Mouse (Mus musculus): ENCODE measurements around the gene Ssh2. TPM values are rescaled to one million over a fixed set of nuclear protein-coding genes. Genes with fewer than 3 reads are reported as not detected.

The Ssh2 gene
- polyA plus RNA-seq, 1 experiment from 2014 or later = 2.7 TPM

GRCm38 (mm10) chr11:77498261-77499139, 282.4 kb downstream of the Ssh2 start:
- Histone ChIP-seq H3K9me3 (ENCODE audit: control insufficient read depth) (no peaks in the 10 kb centered on the region), H3K4me3 (ENCODE audit: low read depth, low read length) (no peak overlapping the region), H3K27me3 (replicated peaks; ENCODE audit: control insufficient read depth, insufficient read depth, low read length) (no peaks in the 10 kb centered on the region), H3K9ac (ENCODE audit: low read depth, low read length) (no peak overlapping the region; the same call in 1 of the 2 replicates), H3K27ac (ENCODE audit: low read depth, low read length) (peak overlapping the region; percentile 30), H3K4me2 (replicated peaks; ENCODE audit: low read depth) (0 out of 2 replicates have a peak overlapping the region, but pooled peaks have one; percentile 6), H3K36me3 (ENCODE audit: control insufficient read depth, insufficient read depth) (peaks cover 45% of the 10 kb centered on the region), H3K4me1 (replicated peaks; ENCODE audit: control insufficient read depth, insufficient read depth, low read length) (peaks cover 17% of the 10 kb centered on the region)
- no peak for ATAC-seq
- no peak for TF ChIP-seq CTCF (IDR thresholded peaks at IDR 0.05; ENCODE audit: low read depth)
- 74% methylated on average over 12 of the region's 12 CpGs for WGBS

- H3K36me3 ChIP-seq (ENCODE audit: control insufficient read depth, insufficient read depth) = peaks cover 53% of the 10 kb centered on the region
- H3K4me1 ChIP-seq (replicated peaks; ENCODE audit: control insufficient read depth, insufficient read depth, low read length) = peaks cover 18% of the 10 kb centered on the region
- H3K4me2 ChIP-seq (replicated peaks; ENCODE audit: low read depth) = no peak overlapping the region
- no peak overlapping the region for H3K9ac ChIP-seq (ENCODE audit: low read depth, low read length)
- H3K27me3 ChIP-seq (replicated peaks; ENCODE audit: control insufficient read depth, insufficient read depth, low read length) = no peaks in the 10 kb centered on the region
- H3K27ac ChIP-seq (ENCODE audit: low read depth, low read length) = peak overlapping the region; percentile 15; the same call in 1 of the 2 replicates
- ATAC-seq = no peak
- H3K4me3 ChIP-seq (ENCODE audit: low read depth, low read length) = no peak overlapping the region
- no peaks in the 10 kb centered on the region for H3K9me3 ChIP-seq (ENCODE audit: control insufficient read depth)
- 88% methylated on average over 7 of the region's 7 CpGs for WGBS
- no peak for TF ChIP-seq CTCF (IDR thresholded peaks at IDR 0.05; ENCODE audit: low read depth)
Measured at GRCm38 (mm10) chr11:77499354-77499753, 283.3 kb downstream of the Ssh2 start.

DNA sequence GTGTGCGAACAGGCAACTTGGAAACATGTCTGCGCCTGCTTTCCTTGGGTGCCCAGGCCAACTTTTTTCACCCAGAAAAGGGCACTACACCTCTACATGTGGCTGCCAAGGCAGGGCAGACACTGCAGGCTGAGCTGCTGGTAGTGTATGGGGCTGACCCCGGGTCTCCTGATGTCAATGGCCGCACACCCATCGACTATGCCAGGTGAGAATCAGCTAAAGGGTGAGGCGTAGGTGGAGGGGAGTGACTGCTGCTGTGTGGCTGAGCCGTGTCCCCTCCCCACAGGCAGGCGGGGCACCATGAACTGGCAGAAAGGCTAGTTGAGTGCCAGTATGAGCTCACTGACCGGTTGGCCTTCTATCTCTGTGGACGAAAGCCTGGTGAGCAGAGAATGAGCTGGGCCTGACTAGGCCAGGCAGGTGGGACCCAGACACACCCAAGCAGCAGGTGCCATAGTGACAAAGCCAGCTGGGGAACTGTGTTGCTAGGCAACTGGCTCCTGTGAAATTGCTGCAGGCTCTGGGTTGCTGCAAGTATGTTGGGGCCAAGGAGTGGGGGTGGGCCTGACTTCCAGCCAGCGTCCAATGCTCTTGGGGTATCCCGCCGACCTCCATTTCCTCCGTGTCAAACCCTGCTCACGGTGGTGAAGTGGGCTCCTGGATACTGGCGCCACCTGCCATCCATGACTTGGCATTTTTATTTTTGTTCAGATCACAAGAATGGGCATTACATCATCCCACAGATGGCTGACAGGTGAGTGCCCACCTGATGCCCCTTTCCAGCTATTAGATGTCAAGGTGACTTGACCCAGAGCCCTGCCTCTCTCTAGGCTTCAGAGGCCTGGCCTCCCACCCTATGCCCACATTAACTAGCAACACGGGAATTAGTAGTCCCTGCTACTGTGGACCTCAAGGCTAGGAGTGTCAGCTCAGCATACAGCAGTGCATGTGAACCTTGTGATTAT, 284.6 kb downstream of the Ssh2 start:
- Histone ChIP-seq H3K4me2 (replicated peaks; ENCODE audit: low read depth) (no peak overlapping the region), H3K9ac (ENCODE audit: low read depth, low read length) (0 out of 2 replicates have a peak overlapping the region, but pooled peaks have one; percentile 3), H3K4me1 (replicated peaks; ENCODE audit: control insufficient read depth, insufficient read depth, low read length) (peaks cover 16% of the 10 kb centered on the region), H3K9me3 (ENCODE audit: control insufficient read depth) (no peaks in the 10 kb centered on the region), H3K4me3 (ENCODE audit: low read depth, low read length) (no peak overlapping the region), H3K27ac (ENCODE audit: low read depth, low read length) (0 out of 2 replicates have a peak overlapping the region, but pooled peaks have one; percentile 28), H3K27me3 (replicated peaks; ENCODE audit: control insufficient read depth, insufficient read depth, low read length) (no peaks in the 10 kb centered on the region), H3K36me3 (ENCODE audit: control insufficient read depth, insufficient read depth) (peaks cover 66% of the 10 kb centered on the region)
- TF ChIP-seq CTCF (IDR thresholded peaks at IDR 0.05; ENCODE audit: low read depth) = no peak
- no peak for ATAC-seq
- WGBS = 68% methylated on average over 17 of the region's 17 CpGs

DNA sequence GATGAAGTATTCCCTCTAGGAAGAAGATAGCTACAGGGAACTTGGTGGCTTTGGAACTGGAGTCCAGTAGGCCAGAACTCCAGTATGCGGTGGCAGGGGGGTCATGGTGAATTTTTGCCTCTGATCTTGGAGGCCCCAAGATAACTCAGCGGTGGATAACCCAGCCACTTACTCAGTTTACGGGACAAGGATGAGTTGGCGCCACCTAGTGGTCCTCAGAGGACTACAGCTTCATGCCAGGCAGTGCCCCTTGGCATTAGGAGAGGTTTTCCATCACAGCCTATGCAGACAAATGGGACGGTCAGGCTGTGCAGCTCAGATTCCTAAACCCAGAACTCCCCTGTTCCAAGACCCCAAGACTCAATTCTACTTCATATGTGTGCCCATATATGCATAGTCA, 285.3 kb downstream of the Ssh2 start:
- H3K9ac ChIP-seq (ENCODE audit: low read depth, low read length) = 0 out of 2 replicates have a peak overlapping the region, but pooled peaks have one; percentile 3
- no peaks in the 10 kb centered on the region for H3K9me3 ChIP-seq (ENCODE audit: control insufficient read depth)
- H3K4me1 ChIP-seq (replicated peaks; ENCODE audit: control insufficient read depth, insufficient read depth, low read length) = peaks cover 18% of the 10 kb centered on the region
- H3K27ac ChIP-seq (ENCODE audit: low read depth, low read length) = 0 out of 2 replicates have a peak overlapping the region, but pooled peaks have one; percentile 28
- peaks cover 73% of the 10 kb centered on the region for H3K36me3 ChIP-seq (ENCODE audit: control insufficient read depth, insufficient read depth)
- peak; percentile 92 for TF ChIP-seq CTCF (IDR thresholded peaks at IDR 0.05; ENCODE audit: low read depth)
- H3K4me2 ChIP-seq (replicated peaks; ENCODE audit: low read depth) = no peak overlapping the region
- no peaks in the 10 kb centered on the region for H3K27me3 ChIP-seq (replicated peaks; ENCODE audit: control insufficient read depth, insufficient read depth, low read length)
- ATAC-seq = no peak
- WGBS = 22% methylated on average over 5 of the region's 5 CpGs
- no peak overlapping the region for H3K4me3 ChIP-seq (ENCODE audit: low read depth, low read length)

- Histone ChIP-seq H3K36me3 (ENCODE audit: control insufficient read depth, insufficient read depth) (peaks cover 74% of the 10 kb centered on the region), H3K4me3 (ENCODE audit: low read depth, low read length) (no peak overlapping the region), H3K27me3 (replicated peaks; ENCODE audit: control insufficient read depth, insufficient read depth, low read length) (no peaks in the 10 kb centered on the region), H3K4me2 (replicated peaks; ENCODE audit: low read depth) (no peak overlapping the region), H3K27ac (ENCODE audit: low read depth, low read length) (no peak overlapping the region), H3K9ac (ENCODE audit: low read depth, low read length) (no peak overlapping the region), H3K9me3 (ENCODE audit: control insufficient read depth) (no peaks in the 10 kb centered on the region), H3K4me1 (replicated peaks; ENCODE audit: control insufficient read depth, insufficient read depth, low read length) (peaks cover 21% of the 10 kb centered on the region)
- ATAC-seq = no peak
- WGBS = 77% methylated on average over 4 of the region's 4 CpGs
- no peak for TF ChIP-seq CTCF (IDR thresholded peaks at IDR 0.05; ENCODE audit: low read depth)
Measured at GRCm38 (mm10) chr11:77501971-77502370, 285.9 kb downstream of the Ssh2 start.

GRCm38 (mm10) chr11:77502481-77502880, 286.4 kb downstream of the Ssh2 start:
- Histone ChIP-seq H3K4me1 (replicated peaks; ENCODE audit: control insufficient read depth, insufficient read depth, low read length) (peaks cover 23% of the 10 kb centered on the region), H3K9me3 (ENCODE audit: control insufficient read depth) (no peaks in the 10 kb centered on the region), H3K36me3 (ENCODE audit: control insufficient read depth, insufficient read depth) (peaks cover 74% of the 10 kb centered on the region), H3K9ac (ENCODE audit: low read depth, low read length) (no peak overlapping the region), H3K27ac (ENCODE audit: low read depth, low read length) (no peak overlapping the region), H3K27me3 (replicated peaks; ENCODE audit: control insufficient read depth, insufficient read depth, low read length) (no peaks in the 10 kb centered on the region), H3K4me3 (ENCODE audit: low read depth, low read length) (no peak overlapping the region), H3K4me2 (replicated peaks; ENCODE audit: low read depth) (no peak overlapping the region)
- TF ChIP-seq CTCF (IDR thresholded peaks at IDR 0.05; ENCODE audit: low read depth) = no peak
- WGBS = 84% methylated on average over 6 of the region's 6 CpGs
- ATAC-seq = no peak
